Mouse (Mus musculus) brain, embryonic 14.5 days (tissue): Measurements from ENCODE around the gene Ap5b1.

Experiments
- CTCF ChIP-seq: fragments of 200-500 bp; IDR thresholded peaks from 2 replicates; pipeline ENCODE4 v1.5.1; 2012; ENCODE audit warnings: inconsistent platforms, mild to moderate bottlenecking, moderate library complexity, borderline replicate concordance; ENCODE audit not compliant: insufficient read depth, insufficient read length; ENCODE audit errors: extremely low read depth
- POLR2A ChIP-seq: fragments of 200-500 bp; IDR thresholded peaks from 2 replicates; pipeline ENCODE4 v1.6.1; 2012; ENCODE audit warnings: mild to moderate bottlenecking, inconsistent platforms, borderline replicate concordance; ENCODE audit not compliant: poor library complexity, insufficient read depth, insufficient read length, severe bottlenecking; ENCODE audit errors: extremely low read depth

DNA sequence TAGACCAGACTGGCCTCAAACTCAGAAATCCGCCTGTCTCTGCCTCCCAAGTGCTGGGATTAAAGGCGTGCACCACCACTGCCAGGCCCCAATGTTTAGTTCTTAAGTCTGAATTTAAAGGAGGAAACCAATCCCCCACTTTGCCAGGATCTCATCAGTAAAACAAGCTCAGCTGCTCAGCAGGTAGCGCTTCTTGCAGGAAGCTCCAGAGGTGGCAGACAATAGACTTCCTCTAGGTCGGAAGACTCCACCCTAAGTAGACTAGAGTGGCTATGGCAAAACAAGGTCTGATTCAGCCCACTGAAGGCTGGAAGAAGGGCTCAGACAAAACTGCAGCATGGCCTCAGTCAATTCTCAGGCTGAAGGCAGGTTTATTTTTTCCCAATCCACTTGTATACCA is 12.1 kb downstream of the Ap5b1 start:
- TF ChIP-seq CTCF (no peak), POLR2A (no peak)
